Mouse (Mus musculus) brain, embryonic 18.5 days (tissue): ENCODE results near the gene Cdkn3.
"Not testable (repeated sequence)": the region's sequence is repeated elsewhere in the genome, so short reads cannot be mapped to it uniquely, and the experiment has no call there.

Experiments used
- DNase-seq: peaks from one replicate; pipeline ENCODE4 v3.0.0-alpha.2; 2012; ENCODE audit warnings: low read depth, low spot score

Gene Cdkn3

DNA sequence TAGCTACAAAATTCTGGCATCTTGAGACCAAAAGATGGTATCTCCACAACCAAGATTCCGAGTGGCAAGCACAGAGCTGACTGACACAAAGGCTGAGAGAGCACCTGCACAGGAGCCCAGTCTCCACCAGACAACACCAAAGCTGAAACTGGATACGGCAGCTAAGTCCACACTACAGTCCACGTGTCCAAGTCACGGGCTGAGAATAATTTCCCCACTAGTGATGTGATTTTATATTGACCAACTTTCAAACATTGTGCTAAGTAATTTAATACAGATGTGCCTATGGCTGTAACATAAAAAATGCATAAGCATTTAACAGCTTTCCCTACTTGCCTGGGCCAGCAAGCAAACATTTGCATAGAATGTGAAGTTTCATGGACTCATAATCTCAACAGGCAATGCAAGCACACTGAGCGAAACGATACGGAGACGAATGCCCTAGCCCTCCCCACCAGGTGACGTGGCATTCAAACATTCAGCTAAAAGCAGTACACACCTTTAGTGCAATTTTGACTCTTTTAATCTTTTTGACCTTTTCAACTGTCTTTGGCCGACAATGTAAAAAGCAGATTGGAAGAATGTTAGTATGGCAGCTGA, 23.1 kb downstream of the Cdkn3 start:
- DNase-seq: no peak

DNA sequence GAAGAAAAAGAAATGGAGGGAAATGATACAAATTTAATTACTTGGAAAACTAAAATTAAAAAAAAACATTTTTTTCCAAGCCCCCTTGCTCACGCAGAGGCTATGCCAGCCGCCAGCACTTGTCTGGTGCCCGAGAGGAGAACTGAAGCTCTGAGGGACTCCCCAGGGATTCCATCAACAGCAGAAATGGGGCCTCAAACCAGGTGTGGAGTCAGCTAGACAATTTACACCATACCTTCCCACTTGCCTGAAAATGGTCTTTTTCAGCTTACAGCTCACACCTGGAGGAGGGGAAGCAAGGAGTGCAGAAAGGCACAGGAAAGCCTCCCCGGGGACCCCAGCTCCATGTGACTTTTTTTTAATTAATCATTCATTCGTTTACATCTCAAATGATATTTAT, 24.9 kb downstream of the Cdkn3 start:
- no peak for DNase-seq

DNA sequence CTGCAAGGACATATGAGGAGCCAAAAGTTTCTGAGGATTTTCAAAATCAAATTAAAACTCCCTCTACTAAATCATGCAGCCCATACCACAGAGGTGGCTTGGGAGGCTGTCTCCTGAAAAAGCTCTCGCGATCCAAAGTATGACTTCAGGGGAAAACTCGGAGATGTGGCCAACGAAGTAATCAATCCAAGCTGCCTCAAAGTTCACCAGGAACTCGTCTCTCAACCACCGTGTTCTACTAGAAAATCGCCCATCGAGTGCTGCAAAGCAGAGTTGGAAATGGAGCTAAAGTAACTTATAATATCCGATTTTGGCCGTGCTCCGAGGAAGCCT, 27.1 kb downstream of the Cdkn3 start:
- no peak for DNase-seq

DNA sequence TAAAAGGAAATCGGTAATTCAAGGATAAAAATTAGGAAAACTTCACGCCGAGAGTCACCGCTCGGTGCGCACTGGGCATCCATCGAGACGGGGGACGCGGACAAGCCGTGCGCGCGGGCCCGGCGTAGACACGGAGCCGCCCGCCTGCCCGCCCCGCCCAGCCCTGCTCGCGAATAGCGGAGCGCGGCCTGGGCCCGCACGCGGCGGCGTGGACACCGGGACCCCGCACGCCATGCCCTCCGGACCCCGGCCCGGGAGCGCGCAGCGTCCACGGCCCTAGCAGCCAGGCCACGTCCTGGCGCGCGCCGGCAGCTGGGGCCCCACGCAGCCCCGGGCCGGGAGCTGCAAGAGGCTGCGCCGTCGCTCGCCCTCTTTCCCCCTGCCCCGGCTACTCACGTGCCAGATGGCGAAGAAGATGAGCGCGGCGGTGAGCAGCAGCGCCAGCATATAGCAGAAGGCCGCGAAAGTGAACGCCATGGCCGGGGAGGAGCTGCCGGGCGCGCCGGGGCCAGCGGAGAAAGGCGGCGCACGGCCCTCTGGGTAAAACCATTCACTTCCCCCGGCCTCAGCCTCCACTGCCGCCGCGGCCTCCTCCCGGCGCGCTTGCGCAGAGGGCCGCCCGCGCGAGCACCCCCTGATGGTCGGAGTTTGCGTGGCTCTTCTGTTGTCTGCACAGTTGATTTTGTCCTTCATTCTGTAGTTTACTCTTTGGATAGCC, 27.6 kb downstream of the Cdkn3 start, which contains the start of gene Cnih1:
Gene Cnih1 (minus strand): TSS at position 625 of the 718 bp plus-strand sequence.
- DNase-seq: peak; percentile 75

DNA sequence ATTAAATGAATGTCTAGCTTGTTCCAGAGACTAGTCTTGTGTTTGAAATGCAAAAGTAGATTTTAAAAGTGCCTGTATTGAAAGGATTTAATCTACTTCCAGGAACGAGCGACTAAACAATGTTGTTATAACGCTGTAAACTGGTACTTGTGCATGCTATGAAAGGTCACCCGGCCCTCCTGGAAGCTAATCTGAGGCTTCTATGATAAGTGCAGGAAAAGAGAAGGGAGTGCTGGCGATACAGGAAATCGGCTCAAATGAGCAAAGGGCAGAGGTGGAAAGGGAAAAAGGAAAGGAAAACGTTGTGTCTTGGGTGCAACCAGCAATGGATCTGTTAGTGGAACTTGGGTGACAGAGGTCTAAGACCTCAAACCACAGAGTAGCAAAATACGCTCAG, 28.2 kb downstream of the Cdkn3 start:
- no peak for DNase-seq

DNA sequence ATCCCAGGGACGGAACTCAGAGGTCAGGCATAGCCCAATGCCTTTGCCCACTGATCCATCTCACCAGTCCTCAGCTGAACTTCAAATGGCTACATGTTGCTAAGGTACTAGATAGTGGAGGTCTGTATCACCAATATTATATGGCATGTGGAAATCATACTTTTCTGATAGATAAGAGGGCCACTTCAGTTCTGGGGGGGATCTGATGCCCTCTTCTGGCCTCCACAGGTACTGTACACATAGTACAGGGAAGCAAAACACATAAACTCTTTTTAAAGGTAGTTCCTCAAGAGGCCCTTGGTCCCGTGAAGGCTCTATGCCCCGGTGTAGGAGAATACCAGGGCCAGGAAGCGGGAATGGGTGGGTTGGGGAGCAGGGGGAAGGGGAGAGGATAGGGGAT, 30.0 kb downstream of the Cdkn3 start:
- no peak for DNase-seq

DNA sequence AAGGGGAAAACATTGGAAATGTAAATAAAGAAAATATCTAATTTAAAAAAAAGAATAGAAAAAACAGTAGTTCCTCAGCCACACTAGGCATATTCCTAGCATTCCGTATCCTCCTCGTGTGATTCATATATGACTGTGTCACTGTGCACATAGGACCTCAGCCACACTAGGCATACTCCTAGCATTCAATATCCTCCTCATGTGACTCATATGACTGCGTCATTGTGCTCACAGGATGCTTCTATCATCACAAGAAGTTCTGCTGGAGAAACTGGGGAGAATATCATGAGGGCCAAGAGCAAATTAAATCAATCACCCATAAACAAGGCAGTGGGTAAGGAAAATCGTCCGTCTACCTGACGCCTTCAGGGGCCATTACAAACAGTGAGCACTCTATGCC, 30.4 kb downstream of the Cdkn3 start:
- no peak for DNase-seq

DNA sequence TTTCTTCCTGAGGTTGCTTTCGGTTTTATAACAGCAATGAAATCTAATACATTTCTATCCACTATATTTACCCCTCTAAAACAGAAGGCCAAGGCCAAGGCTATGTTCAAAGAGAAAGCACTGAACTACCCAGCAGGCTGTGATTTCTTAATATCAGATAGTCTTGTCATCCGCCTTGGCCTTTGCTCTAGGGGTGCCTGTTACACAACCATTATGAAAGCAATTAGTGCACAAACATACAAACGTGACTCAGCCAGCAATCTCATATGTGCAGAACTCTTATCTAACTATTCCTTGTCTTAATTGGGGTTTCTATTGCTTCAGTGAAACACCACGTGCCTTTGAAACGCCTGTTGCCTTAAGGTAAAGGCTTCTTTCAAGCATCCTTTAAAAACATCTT, 33.8 kb downstream of the Cdkn3 start:
- DNase-seq: no peak

DNA sequence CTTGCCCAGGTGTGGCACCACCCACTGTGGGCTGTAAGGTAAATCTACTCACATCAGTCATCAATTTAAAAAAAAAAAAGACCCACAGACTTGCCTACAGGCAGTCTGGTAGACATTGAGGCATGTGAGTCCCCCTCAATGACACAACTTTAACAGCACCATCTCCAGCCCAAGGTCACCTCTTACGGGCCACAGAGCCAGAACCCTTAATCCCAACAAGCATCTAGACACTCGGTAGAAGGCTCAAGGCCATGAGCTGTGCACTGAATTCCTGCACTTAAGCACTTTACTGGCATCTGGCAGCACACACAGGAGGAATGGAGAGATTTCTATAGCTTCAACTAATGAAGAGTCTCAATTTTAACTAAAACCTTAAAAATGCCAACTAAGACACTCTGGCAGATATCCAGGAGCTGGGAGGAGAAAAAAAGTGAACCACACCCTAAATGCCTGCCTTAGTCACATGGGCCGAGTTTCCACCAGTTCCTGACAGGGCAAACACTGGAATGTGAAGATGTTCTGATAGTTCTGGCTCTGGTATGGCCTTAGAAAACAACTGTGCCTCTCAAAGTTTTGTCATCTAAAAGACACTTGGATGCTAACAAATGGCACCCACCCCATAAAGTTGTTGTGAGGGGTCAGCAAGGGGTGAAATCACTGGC, 40.5 kb downstream of the Cdkn3 start:
- DNase-seq: no peak

DNA sequence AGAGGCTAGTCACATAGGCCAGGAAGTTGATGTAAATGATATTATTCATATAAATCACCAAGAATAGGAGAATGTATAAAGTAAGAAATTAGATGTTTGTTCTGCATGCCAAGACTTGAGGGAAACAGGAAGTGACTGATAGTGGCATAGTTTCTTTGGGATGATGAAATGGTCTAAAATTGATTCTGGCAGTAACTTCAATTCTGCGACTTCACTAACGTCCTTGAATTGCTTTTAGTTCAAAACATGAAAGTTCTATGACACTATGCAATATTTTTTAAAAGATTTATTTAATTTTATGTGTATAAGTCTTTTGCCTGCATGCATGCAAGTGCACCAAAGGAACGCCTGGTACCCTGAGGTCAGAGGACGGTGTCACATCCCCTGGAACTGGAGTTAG, 42.9 kb downstream of the Cdkn3 start:
- no peak for DNase-seq

DNA sequence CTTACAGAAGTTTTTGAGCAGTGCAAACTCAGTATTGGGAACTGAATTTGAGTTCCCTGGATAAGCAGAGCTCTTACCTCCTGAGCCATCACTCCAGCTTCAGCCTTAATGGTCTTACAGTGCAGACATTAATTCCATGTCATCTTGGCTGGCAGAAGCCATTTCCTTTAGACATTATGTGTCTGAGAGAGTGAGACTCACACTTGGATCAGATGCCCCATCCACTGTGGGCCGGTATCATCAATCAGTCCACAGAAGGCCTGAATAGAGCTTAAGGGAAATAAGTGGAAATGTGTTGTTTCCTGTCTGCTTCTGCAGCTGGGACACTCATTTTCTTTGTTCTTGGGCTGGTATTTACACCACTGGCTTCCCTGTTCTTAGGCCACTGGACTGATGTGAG, 43.5 kb downstream of the Cdkn3 start:
- no peak for DNase-seq

DNA sequence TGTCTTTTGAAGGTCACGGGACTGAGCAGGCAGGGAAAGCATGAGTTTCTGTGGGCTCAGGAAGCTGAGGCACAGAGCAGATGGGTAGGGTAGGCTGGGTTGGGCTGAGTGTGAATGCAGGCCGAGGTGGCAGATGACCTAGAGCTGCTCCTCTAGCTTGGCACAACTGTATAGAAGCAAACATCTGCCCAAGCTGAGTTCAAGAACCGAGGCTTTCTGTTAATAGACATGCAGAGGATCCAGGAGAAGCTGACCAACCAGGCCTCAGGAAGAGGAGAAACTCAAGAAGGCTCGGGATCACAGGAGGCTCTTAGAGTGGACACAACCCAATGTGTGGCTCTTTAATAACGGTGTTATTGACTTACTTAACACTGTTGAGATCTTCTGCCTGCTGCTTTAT, 45.8 kb downstream of the Cdkn3 start:
- DNase-seq: no peak

DNA sequence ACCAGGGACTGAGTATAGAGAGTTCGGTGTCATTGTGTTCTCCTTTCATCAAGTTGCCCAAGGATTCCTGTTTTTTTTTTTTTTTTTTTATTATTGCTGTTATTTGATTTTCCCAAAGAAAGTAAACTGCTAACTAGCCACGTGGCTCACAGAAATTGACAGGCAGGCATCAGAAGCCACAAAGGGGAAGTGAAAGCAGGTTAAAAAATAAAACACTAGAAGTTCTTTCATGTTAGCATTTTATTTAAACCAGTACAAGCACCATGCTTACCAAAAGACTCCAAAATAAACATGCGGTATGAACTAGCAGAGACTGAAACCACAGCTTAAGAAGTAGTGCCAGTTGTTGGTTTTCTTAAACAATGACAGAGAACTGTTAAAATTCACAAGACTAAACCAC, 47.6 kb downstream of the Cdkn3 start:
- DNase-seq: no peak

DNA sequence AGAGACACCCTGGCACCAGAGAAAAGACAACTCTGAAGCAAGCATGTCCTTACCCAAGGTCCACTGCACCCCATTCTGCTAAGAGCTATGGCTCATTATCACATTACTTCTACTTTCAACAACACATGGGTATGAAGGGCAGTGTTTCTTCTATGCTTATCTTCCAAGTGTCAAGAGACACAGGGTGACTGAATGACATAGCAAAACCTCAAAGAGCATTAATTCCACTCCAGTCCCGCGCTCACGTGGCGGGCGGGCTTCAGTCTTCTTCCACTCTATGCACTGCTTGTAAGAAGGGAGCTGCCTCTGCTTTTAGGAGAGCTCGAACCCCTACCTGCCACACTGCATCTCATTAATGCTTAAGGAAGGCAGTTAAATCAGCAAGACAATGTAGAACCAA, 55.3 kb downstream of the Cdkn3 start:
- DNase-seq: no peak

DNA sequence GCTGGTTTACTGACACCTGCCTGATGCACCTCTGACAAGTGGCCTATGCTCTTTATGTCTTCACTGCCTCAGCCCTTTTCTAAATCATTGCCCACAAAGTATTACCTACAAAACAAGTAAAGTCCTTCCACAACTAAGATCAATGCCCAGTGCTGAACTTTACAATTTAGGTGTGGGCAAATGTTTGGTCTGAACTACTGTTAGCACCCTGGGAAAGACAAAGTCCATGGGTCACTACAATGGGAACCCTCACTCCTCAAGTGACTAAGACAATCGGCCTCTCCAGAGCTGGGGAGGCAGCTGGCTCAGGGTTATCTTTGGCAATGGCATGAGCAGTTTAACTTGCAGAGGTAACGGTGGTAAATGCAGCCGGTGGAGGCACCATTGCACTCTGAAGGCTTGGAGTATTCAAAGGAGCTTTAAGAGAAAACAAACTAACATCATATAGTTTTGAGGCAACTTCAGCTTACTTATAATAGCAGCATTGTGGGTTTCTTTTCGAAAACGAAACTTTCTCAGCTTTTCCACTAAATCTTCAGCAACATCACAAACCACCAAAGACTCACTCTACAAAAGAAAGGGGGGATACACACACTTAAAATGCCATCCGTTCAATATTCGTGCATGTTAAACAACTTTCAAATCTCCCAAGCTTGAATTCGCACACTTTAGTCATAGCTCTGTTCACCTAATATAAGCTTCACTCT, 56.7 kb downstream of the Cdkn3 start:
- no peak for DNase-seq

DNA sequence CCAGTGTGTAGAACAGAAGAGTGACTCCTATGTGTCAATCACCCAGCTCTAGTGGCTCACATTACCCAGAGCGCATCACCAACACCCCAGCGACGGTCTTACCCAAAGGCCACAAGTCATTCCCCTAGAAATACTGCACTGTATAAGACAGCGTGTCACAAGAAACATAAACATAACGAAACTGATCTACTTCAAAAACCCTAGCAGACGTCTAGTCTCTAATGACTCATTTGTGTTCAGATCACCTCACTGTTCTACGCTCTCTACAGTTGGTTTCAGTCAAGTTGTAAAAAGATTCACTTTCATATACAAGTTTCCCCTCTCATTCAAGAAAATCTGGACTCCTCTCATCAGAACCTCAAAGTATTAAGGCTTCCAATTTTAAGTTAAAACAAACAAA, 58.4 kb downstream of the Cdkn3 start:
- DNase-seq: no peak

DNA sequence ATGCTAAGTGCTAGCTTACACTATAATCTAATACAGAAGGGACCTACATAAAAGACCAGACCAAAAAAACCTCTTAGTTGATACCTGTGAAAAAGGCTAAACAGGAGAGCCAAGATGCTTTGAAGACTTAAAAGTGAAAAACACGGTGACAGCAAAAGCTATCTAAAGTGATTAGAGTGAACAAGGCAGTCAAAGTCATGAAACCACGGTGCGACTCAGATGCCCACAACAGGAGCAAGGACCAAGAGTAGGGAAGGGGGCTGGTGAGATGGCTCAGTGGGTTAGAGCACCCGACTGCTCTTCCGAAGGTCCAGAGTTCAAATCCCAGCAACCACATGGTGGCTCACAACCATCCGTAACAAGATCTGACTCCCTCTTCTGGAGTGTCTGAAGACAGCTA, 59.6 kb downstream of the Cdkn3 start:
- DNase-seq: not testable (repeated sequence)
